Mouse (Mus musculus): ENCODE data around the gene Ppil1.

DNA sequence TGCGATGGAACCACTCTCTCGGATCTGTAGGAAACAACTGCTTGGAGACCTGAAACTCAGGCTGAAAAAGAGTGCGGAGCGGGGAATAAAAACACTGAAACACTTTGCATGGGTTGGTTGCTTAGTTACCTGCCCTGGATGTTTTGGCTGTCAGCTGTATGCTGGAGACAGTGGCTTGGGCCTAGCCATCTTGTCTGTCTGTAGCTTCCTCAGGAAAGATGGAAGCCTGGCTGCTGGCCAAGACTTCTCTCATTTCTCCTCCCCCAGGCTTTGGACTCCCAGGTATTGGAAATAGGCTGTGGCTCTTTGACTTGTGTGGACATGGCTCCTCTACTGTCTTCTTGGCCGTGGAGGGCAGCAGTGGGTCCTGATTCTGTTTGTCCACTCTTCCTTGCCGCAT lies 37.4 kb upstream of the Ppil1 start:
- no peak for TF ChIP-seq TCF12 (IDR thresholded peaks at IDR 0.05; ENCODE audit: insufficient read depth, poor library complexity, severe bottlenecking)
- TF ChIP-seq POLR2A (IDR thresholded peaks at IDR 0.05; ENCODE audit: insufficient read length, low read depth) = no peak
- TF ChIP-seq MAX (IDR thresholded peaks at IDR 0.05; ENCODE audit: low read depth) = no peak
- TF ChIP-seq SRF (IDR thresholded peaks at IDR 0.05; ENCODE audit: control insufficient read depth, insufficient read length, low read depth) = no peak

Measured in myocyte (in vitro differentiated cells).